Mouse (Mus musculus): ENCODE measurements around the gene Dnajc28.

DNA sequence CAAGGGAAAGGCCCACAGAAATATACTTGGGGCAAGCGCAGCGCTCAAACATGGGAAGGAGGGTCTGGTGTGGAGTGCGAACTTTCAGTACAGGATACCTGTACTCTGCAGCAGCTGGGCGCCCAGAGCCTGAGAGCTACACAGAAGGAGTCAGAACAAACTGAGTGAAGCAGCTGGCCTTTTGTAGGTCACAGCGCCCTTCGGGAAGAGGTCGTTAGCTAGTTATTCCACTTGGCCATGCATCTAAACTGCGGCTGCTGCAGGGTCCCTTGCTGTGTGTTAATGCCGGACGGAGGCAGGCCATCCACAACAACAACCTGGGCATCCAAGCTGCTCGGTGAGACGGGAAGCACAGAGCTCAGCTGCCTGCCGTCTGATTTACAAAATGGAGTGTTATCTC lies 43.7 kb downstream of the Dnajc28 start:
- TF ChIP-seq CTCF (conservative IDR thresholded peaks at IDR 0.05; ENCODE audit: low read length) (no peak), NANOG (IDR thresholded peaks at IDR 0.05; ENCODE audit: borderline replicate concordance, low read length) (no peak), POU5F1 (IDR thresholded peaks at IDR 0.05; ENCODE audit: borderline replicate concordance, low read length) (no peak)
